Mouse (Mus musculus): Measurements from ENCODE around the gene Gm8298. TPM values are rescaled to one million over a fixed set of nuclear protein-coding genes. Genes with fewer than 3 reads are reported as not detected.
"Not testable (repeated sequence)": the region's sequence is repeated elsewhere in the genome, so short reads cannot be mapped to it uniquely, and the experiment has no call there.

Gene Gm8298
- not detected in 2 replicates for polyA plus RNA-seq (2012; rRNA removed)
- polyA plus RNA-seq (2014; fragmentation: Nextera tagmentation; extraction: Ambion mirVana) = not detected in 2 replicates

- H3K9me3 ChIP-seq (ENCODE audit: control insufficient read depth, low read length) = no peaks in the 10 kb centered on the region
- no peak within 1 kb of the TSS for H3K4me3 ChIP-seq (ENCODE audit: insufficient read depth in 1 of 2, low read depth in 2 of 2, low read length in 2 of 2)
- no peaks in the 10 kb centered on the region for H3K4me1 ChIP-seq (replicated peaks; ENCODE audit: control insufficient read depth in 2 of 2, insufficient read depth in 2 of 2, low read length in 1 of 2)
- TF ChIP-seq CTCF (IDR thresholded peaks at IDR 0.05; ENCODE audit: low read depth) (no peak), EP300 (IDR thresholded peaks at IDR 0.05; ENCODE audit: low read depth) (no peak)
- H3K4me2 ChIP-seq (ENCODE audit: low read depth) = no peak within 1 kb of the TSS
- H3K27me3 ChIP-seq (ENCODE audit: control insufficient read depth, insufficient read depth, low read length) = no peaks in the 10 kb centered on the region
- H3K27ac ChIP-seq = no peak within 1 kb of the TSS
- H3K36me3 ChIP-seq (replicated peaks; ENCODE audit: control insufficient read depth, insufficient read depth, low read depth) = no peaks in the 10 kb centered on the region
- 70% methylated on average over 2 of the region's 2 CpGs for whole genome bisulfite sequencing (ENCODE audit: insufficient replicate concordance)
- ATAC-seq (ENCODE audit: insufficient read depth) (no peak), DNase-seq (ENCODE audit: low read depth in 3 of 3, low spot score in 3 of 3) (no peak)
- H3K9ac ChIP-seq (replicated peaks) = no peak within 1 kb of the TSS
Observed at GRCm38 (mm10) chr3:59860751-59861150, at the start of gene Gm8298. Gene Gm8298, plus strand, starts transcription at chr3:59861051.

- Histone ChIP-seq H3K4me1 (replicated peaks; ENCODE audit: control insufficient read depth in 2 of 2, insufficient read depth in 2 of 2, low read length in 1 of 2) (no peaks in the 10 kb centered on the region), H3K4me2 (ENCODE audit: low read depth) (no peak overlapping the region), H3K9ac (replicated peaks) (no peak overlapping the region), H3K36me3 (replicated peaks; ENCODE audit: control insufficient read depth, insufficient read depth, low read depth) (no peaks in the 10 kb centered on the region), H3K4me3 (ENCODE audit: insufficient read depth in 1 of 2, low read depth in 2 of 2, low read length in 2 of 2) (no peak overlapping the region), H3K27ac (no peak overlapping the region), H3K9me3 (ENCODE audit: control insufficient read depth, low read length) (no peaks in the 10 kb centered on the region), H3K27me3 (ENCODE audit: control insufficient read depth, insufficient read depth, low read length) (no peaks in the 10 kb centered on the region)
- no peak for ATAC-seq (ENCODE audit: insufficient read depth)
- no peak for DNase-seq (ENCODE audit: low read depth in 3 of 3, low spot score in 3 of 3)
- TF ChIP-seq CTCF (IDR thresholded peaks at IDR 0.05; ENCODE audit: low read depth) = no peak
- no peak for TF ChIP-seq EP300 (IDR thresholded peaks at IDR 0.05; ENCODE audit: low read depth)
Observed at GRCm38 (mm10) chr3:59813169-59813568, 47.7 kb upstream of the Gm8298 start.

- DNase-seq (ENCODE audit: low read depth in 3 of 3, low spot score in 3 of 3) = peak in 1 of 3 experiments; percentile 4
- Histone ChIP-seq H3K27ac (no peak overlapping the region), H3K4me3 (ENCODE audit: insufficient read depth in 1 of 2, low read depth in 2 of 2, low read length in 2 of 2) (no peak overlapping the region), H3K36me3 (replicated peaks; ENCODE audit: control insufficient read depth, insufficient read depth, low read depth) (no peaks in the 10 kb centered on the region), H3K4me2 (ENCODE audit: low read depth) (no peak overlapping the region), H3K9ac (replicated peaks) (no peak overlapping the region), H3K9me3 (ENCODE audit: control insufficient read depth, low read length) (no peaks in the 10 kb centered on the region), H3K27me3 (ENCODE audit: control insufficient read depth, insufficient read depth, low read length) (no peaks in the 10 kb centered on the region), H3K4me1 (replicated peaks; ENCODE audit: control insufficient read depth in 2 of 2, insufficient read depth in 2 of 2, low read length in 1 of 2) (no peaks in the 10 kb centered on the region)
- WGBS (ENCODE audit: insufficient replicate concordance) = 11% methylated on average over 2 of the region's 2 CpGs
- ATAC-seq (ENCODE audit: insufficient read depth) = no peak
- TF ChIP-seq EP300 (IDR thresholded peaks at IDR 0.05; ENCODE audit: low read depth) (no peak), CTCF (IDR thresholded peaks at IDR 0.05; ENCODE audit: low read depth) (peak; percentile 54)
Observed at GRCm38 (mm10) chr3:59870765-59871164, 9.9 kb downstream of the Gm8298 start.

- 44% methylated on average over 1 of the region's 1 CpGs for whole genome bisulfite sequencing (ENCODE audit: insufficient replicate concordance)
- not testable (repeated sequence) for H3K4me2 ChIP-seq (ENCODE audit: low read depth); H3K9ac ChIP-seq (replicated peaks); H3K36me3 ChIP-seq (replicated peaks; ENCODE audit: control insufficient read depth, insufficient read depth, low read depth); DNase-seq (ENCODE audit: low read depth in 3 of 3, low spot score in 3 of 3); ATAC-seq (ENCODE audit: insufficient read depth); H3K4me3 ChIP-seq (ENCODE audit: insufficient read depth in 1 of 2, low read depth in 2 of 2, low read length in 2 of 2); H3K4me1 ChIP-seq (replicated peaks; ENCODE audit: control insufficient read depth in 2 of 2, insufficient read depth in 2 of 2, low read length in 1 of 2); H3K27ac ChIP-seq; H3K27me3 ChIP-seq (ENCODE audit: control insufficient read depth, insufficient read depth, low read length); H3K9me3 ChIP-seq (ENCODE audit: control insufficient read depth, low read length)
Observed at GRCm38 (mm10) chr3:59877601-59878000, 16.8 kb downstream of the Gm8298 start.

GRCm38 (mm10) chr3:59879801-59880554 lies 19.1 kb downstream of the Gm8298 start:
- not testable (repeated sequence) for H3K9me3 ChIP-seq (ENCODE audit: control insufficient read depth, low read length); ATAC-seq (ENCODE audit: insufficient read depth); H3K4me3 ChIP-seq (ENCODE audit: insufficient read depth in 1 of 2, low read depth in 2 of 2, low read length in 2 of 2); H3K9ac ChIP-seq (replicated peaks); H3K27ac ChIP-seq; H3K4me2 ChIP-seq (ENCODE audit: low read depth); H3K27me3 ChIP-seq (ENCODE audit: control insufficient read depth, insufficient read depth, low read length); H3K4me1 ChIP-seq (replicated peaks; ENCODE audit: control insufficient read depth in 2 of 2, insufficient read depth in 2 of 2, low read length in 1 of 2); H3K36me3 ChIP-seq (replicated peaks; ENCODE audit: control insufficient read depth, insufficient read depth, low read depth); DNase-seq (ENCODE audit: low read depth in 3 of 3, low spot score in 3 of 3)
- 60% methylated on average over 7 of the region's 7 CpGs for WGBS (ENCODE audit: insufficient replicate concordance)
